Mouse (Mus musculus) gonadal fat pad, adult 2 months (tissue): ENCODE results near the gene Bloc1s1. TPM values are rescaled to one million over a fixed set of nuclear protein-coding genes. Genes with fewer than 3 reads are reported as not detected.

ENCODE experiments used
- DNase-seq: peaks from one replicate; pipeline ENCODE4 v3.0.0-alpha.2; 2012; ENCODE audit warnings: low read depth
- polyA plus RNA-seq: library from polyadenylated mRNA; depleted of rRNA; stranded (reverse); fragments of >200 nt; gene quantifications from 2 replicates; pipeline ENCODE4 v1.2.3, GENCODE M21; 2012

Bloc1s1 gene
- polyA plus RNA-seq, 1 experiment, result 296 TPM

- no peak for DNase-seq
These were observed 14.2 kb downstream of the Bloc1s1 start for GRCm38 (mm10) chr10:128909567-128910028.

- DNase-seq, result no peak
These were observed 14.9 kb downstream of the Bloc1s1 start for GRCm38 (mm10) chr10:128908778-128909448.

GRCm38 (mm10) chr10:128904812-128905211 is 19.0 kb downstream of the Bloc1s1 start:
- no peak for DNase-seq

GRCm38 (mm10) chr10:128902409-128902988 is 21.3 kb downstream of the Bloc1s1 start:
- no peak for DNase-seq

- DNase-seq, result no peak
These were observed 22.4 kb downstream of the Bloc1s1 start for GRCm38 (mm10) chr10:128901409-128901808.

- no peak for DNase-seq
These were observed 23.1 kb downstream of the Bloc1s1 start, which contains the start of gene Cd63 for GRCm38 (mm10) chr10:128900698-128901097. Cd63 (plus strand) TSS chr10:128900989.

GRCm38 (mm10) chr10:128899759-128900490 is 23.9 kb downstream of the Bloc1s1 start:
- no peak for DNase-seq

GRCm38 (mm10) chr10:128897501-128897900 is 26.3 kb downstream of the Bloc1s1 start:
- no peak for DNase-seq

GRCm38 (mm10) chr10:128896807-128897206 is 27.0 kb downstream of the Bloc1s1 start:
- DNase-seq, result no peak

- DNase-seq, result no peak
These were observed 27.7 kb downstream of the Bloc1s1 start for GRCm38 (mm10) chr10:128895952-128896693.

GRCm38 (mm10) chr10:128895437-128895836 is 28.4 kb downstream of the Bloc1s1 start:
- DNase-seq, result no peak

GRCm38 (mm10) chr10:128892246-128892645 is 31.6 kb downstream of the Bloc1s1 start:
- no peak for DNase-seq

- DNase-seq, result no peak
These were observed 32.3 kb downstream of the Bloc1s1 start, which contains the start of gene Gdf11 for GRCm38 (mm10) chr10:128891296-128892094. Gdf11 (minus strand) TSS chr10:128891718.

GRCm38 (mm10) chr10:128890383-128891295 is 33.2 kb downstream of the Bloc1s1 start:
- DNase-seq, result no peak

GRCm38 (mm10) chr10:128889846-128890245 is 34.0 kb downstream of the Bloc1s1 start:
- DNase-seq, result no peak

- no peak for DNase-seq
These were observed 34.7 kb downstream of the Bloc1s1 start for GRCm38 (mm10) chr10:128888941-128889827.

GRCm38 (mm10) chr10:128882067-128882466 is 41.8 kb downstream of the Bloc1s1 start:
- DNase-seq, result no peak

- no peak for DNase-seq
These were observed 45.0 kb downstream of the Bloc1s1 start for GRCm38 (mm10) chr10:128878811-128879210.

- DNase-seq, result no peak
These were observed 45.5 kb downstream of the Bloc1s1 start for GRCm38 (mm10) chr10:128878291-128878690.
